Mouse (Mus musculus) cerebellum, postnatal 14 days (tissue): ENCODE data around the gene Qpct.
A peak's percentile ranks its signal among the peaks of the same experiment; 100 is the strongest.
"Not testable (repeated sequence)": the region's sequence is repeated elsewhere in the genome, so short reads cannot be mapped to it uniquely, and the experiment has no call there.

ENCODE experiments used
- DNase-seq, 2 experiments: peaks; one replicate each; pipeline ENCODE4 v3.0.0; 2021; ENCODE audit warnings: mixed read lengths in 2 of 2

The Qpct gene

DNA sequence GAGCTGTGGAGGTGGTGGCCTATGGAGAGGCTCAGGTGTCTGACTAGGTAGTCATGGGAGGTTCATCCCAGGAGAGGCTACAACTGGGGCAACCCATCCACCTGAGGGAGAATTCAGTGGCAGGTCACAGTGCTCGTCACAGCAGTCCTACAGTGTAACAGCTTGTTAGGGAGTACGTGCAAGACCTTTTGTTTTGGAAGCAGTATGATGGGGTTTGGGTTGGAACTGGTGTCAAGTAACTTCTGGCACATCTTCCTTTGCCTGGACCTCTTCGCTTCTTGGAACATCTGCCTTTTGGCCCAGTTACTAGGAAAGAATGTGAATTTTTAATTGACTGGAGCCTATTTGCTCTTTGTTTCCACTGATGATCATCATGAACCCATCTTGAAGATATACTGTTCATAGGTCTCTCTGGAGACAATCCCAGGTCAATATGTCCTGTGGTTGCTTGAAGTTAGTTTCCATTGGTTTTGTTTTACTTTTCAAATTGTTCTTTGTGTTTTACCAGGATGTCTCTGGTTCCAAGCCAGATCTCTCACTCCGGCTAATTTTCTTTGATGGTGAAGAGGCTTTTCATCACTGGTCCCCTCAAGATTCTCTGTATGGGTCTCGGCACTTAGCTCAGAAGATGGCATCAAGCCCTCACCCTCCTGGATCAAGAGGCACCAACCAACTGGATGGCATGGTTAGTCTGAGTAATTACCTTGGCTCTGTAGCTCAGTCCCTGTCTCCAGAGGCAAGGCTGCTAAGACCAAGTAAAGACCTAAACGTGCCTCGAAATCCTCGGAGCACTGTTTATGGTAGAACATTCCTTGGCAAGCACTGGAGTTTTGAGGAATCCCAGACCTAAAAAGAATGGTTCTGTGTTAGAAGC is 25.5 kb downstream of the Qpct start:
- no peak for DNase-seq

DNA sequence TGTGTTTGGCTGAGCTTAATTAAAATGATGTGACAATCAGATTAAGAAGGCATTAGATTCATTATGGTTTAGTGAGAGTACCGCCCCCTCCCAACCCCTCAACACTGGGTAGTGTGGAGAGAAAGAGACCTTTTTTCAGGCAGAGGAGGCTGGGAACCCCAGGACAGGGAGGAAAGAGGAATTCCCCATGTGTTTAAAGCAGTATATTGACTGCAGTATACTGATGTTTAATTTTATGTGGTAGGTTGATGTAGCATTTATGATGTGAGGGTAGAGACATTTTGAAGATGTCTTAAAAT is 26.1 kb downstream of the Qpct start:
- DNase-seq: no peak

DNA sequence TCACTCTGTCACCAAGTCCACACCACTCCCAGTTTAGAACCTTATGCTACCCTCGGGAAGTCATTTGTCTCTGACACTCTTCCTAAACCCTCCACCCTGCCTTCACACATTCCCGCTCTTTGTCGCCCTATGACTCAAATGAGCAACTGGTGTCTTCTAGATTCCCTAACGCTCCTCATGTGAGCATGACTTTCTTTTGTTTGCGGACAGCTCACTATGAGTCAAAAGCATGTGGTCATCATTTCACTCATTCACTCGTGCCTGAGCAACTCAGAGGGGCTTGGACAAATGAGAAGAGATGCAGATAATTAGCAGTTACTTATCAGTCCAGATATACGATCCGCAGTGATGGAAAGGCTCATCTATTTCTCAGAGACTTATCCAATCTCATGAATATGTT is 26.5 kb downstream of the Qpct start:
- no peak for DNase-seq

DNA sequence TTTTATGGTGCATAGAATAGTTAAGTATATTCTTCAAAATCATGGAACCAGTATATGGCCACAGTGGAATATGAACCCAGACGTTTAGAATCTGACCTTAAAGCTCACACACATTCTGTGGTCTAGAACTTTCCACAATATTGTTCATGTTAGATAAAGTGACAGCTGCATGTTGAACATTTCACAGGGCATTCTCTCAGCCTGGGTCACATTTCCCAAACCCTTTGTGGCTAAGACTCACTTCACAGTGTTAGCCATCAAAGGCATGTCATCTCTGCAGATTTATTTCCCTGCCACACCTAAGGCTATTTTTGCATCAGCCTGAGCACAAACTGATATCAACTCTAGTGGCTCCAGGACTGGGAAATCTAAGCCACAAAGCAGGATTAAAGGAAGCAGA is 40.0 kb downstream of the Qpct start:
- no peak for DNase-seq

DNA sequence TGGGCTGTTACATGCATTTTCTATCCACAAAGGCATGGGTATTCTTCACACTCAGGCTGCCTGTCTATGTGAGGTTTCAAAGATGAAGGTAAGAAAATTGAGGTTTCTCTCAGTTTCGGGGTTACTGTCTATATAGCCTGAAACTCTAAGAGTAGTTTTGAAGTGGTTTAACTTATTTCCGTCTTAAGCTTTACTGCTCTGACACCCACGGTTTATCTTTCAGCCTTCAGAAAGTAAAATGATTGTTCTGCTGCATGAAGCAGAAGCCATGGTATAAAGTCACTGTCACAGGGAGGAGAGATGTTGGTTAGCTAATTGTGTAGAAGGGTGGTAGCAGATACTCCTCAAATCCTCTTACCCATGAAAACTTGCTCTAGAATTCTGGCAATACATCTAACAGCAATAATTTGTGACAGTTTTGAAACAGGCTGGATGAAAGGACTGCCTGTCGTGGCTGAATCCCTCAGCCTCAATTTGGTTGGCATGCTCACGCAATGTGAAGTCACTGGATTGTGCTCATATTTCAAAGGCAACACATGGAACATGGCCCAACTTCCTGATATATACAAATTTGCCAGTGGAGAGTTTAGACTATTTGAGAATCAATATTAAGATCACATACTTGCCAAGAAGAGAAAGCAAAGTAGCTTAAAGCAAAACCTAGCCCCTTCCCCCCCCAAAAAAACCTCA is 41.7 kb downstream of the Qpct start:
- no peak for DNase-seq

DNA sequence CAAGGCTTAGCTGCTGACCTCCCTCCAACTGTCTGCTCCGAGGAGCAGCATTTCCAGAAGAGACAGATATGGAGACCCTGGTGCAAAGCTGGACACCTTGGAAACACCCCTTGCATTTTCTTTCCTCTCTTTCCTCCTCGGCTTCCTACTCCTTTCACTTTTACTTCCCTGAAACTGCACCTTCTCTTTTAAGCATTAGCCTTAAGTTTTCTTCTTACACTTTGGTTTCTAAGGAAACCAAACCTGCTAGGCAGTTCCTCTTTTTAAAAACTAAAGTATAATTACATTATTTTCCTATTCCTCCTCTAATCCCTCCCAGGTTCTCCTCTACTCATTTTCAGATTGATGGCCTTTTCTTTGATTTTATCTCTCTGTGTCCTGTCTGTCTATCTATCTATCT is 43.9 kb downstream of the Qpct start:
- DNase-seq: no peak

DNA sequence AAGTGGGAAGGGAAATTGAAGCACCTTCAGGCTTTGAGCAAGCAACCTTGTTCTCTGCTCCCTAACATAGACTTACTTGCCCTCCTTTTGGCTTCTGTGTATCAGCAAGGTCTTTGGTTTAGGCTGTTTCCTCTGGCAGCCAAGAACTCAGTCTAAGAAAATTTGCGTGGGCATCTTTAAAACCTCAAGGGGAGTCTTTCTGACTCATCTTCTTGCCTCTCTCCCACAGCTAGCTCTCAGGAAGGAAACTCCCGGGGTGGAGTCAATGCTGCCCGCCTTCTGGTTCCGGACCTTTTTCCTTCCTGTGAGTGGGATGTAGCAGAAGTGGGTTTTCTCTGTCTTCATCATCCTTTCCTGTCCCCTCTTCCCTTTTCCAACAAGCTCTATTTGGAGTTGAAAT is 48.2 kb downstream of the Qpct start:
- no peak for DNase-seq

DNA sequence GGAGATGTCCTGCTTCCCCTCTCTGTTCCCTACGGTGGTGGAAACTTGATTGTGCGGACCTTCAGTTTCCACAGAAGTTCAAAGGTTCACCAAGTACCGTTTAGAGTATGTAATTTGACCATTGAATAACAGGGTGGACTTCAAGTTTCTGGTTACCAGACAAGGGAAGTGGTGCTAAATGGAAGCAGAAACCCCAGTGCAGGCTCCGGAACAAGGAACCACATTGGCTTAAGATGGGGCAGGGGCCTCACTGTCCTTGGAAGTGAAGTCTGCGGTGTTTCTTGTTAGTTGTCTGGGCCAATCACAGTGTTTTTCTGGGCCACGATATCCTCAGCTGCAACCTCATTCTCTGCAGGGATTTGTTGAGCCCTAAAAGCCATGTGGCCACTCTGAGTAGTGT is 56.5 kb downstream of the Qpct start:
- no peak for DNase-seq

DNA sequence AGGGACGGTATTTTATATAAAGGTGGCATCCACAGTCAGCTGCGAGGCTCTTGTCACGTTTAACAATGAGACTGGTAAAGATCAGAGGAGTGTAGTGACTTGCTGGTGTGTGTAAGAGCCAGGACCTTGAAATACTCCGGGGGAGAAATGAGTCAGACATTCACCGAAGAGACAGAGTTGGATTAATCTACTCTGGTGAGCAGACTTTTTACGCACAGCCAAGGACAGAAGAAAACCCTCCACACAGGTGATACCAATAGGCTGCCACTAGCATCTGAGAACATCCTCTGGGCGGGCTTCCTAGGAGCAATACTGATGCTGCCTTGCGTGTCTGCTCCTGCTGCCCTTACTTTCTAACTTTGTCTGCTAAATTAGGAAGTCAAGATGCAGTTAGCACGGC is 57.9 kb downstream of the Qpct start:
- DNase-seq: no peak

DNA sequence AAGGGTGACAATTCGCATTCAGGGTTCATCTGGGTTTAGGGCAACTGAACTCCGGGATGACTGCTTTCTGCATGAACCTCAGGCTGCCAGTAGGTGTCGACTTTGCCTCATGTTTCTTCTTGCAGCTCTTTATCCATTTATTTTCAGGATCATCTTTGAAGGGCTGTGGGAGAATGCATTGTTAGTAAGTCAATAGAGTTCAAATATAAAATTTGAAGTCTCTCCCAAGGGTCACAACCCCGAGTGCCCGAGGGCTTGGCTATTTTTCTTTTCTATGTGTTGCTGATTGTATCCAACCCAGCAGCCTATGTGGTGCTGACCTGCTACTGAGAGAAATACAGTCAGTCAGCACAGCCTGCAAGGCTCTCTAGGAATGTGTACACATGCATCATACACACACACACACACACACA is 59.2 kb downstream of the Qpct start:
- DNase-seq: peak; percentile 73 to 76

DNA sequence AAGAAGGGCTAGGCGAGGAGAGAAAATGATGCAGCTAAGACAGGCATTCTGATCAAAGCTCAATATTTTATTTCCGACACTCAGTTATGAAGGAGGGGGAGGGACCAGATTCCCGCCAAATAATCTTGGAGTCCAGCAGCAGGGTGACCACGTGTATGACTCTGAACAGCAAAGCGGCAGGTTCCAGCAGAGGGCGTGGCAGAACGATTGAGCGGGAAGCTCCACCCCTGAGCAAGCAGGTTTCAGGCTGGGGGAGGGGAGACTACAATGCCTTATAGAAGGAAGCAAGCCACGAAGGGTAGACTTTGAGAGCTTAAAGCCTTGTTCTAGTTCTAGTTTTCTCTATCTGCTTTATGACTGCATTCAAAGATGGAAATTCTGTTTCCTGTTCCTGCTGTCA is 63.5 kb downstream of the Qpct start:
- DNase-seq: not testable (repeated sequence)

DNA sequence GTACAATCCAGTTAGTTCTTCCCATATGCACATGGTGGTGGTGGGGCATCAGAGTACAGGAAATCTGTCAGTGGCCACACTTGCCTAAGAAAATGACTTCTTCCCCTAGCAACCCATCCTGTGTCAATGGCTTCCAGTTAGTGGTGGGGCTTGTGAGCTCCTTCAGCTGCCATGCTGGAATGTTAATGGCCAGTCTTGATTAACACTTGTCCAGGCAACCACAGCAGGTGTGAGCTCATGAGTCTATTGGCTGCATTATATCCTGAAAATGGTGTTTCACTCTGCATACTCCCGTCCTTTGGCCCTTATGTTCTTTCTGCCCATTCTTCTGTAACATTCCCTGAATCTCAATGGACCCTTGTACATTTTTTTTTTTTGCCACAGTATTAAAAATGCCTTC is 67.4 kb downstream of the Qpct start:
- no peak for DNase-seq

DNA sequence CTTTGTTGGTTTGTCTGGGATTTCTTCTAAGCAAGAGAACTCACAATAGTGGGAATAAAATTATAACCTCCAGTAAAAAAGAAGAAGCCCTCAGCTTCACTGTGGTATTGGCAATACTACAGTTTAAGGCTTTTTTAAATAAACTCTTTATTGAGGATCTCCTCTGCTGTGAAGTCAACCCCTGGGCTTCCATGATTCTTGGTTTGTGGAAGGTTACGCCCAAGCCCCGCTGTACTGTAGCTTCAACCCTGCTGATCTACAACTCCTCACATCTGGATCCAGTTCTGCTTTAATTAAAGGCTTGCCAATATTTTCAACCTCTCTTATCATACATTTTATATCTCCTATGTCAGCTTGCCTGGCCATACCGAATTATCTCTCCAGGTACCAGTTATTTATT is 68.6 kb downstream of the Qpct start:
- no peak for DNase-seq

DNA sequence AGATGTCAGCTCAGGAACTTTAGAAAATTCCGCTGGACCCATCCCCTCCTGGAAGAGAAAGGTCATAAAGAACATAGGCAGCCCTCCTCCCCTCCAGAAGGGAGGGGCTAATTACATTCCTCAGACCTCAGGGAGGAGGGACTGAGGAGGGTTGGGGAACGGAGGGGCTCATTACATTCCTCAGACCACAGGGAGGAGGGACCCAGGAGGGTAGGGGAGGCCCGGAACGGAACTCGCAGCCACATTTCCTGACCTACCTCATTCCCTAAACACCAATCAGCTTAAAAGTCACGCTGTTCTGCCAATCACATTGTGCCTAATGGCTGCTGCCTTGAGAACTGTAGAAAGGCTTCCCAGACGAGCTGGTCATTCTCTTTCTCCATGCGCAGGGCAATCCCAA is 82.0 kb downstream of the Qpct start:
- DNase-seq: no peak

DNA sequence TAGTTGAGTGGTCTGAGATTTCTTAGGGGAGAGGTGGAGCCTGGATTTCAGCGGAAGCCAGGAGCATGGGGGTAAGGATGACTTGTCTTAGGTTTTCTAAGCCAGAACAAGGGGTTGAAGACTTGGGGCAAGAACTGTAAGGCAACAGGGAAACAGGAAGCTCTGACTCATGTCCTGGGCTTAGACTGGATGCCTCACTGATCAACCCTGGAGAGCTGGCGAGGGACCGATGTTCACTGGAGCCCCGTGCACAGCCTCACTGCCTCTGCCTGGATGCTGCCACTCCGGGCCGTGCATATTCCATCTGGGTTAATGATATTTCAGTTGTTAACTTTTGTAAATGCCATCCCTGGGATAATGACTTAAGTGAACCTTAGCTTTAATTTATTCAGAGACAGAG is 84.1 kb downstream of the Qpct start:
- peak; percentile 14 to 24 for DNase-seq

DNA sequence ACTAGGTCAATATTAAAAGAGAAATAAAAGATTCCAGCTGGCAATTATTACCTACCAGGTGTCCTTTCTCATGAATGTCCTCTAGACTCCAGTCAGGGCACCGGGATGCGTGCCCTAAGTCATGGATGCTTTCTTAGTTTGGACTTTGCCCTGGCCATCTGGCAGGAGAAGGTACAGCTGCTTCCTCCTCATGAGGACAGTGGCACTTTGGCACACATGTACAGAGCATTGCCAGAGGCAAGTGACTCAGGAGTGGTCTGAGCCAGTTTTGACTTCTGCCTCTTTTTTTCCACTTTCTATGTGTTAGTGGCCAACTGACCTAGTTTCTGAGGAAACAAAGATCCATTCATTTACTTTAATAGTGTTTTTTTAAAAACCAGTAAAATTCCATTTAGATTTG is 84.7 kb downstream of the Qpct start:
- peak; percentile 61 to 64 for DNase-seq
